Mouse (Mus musculus): ENCODE data around the gene Gabpa. TPM values are rescaled to one million over a fixed set of nuclear protein-coding genes. Genes with fewer than 3 reads are reported as not detected.

Gene Gabpa
- polyA plus RNA-seq, 1 experiment: 4.9 TPM

DNA sequence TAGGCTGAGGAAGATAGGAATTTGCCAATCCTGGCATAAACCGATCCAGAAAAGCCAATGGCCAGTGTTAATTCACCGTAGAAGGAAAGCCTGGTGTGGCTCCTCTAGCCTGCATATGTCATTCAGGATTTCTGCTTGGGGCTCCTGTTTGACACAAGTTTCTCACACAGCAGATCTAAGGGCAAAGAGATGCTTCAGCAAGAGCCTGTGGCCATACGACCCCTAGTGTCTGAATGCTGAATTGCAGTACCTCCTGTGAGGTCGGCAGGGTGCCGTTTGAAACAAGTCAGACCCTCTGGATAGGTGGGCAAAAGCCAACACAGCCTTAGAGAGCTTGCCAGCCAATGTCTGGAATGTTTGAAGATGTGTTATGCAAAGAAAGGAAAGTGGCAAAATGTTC lies 44.4 kb downstream of the Gabpa start:
- H3K27ac ChIP-seq (ENCODE audit: insufficient read depth, low read depth, low read length): no peak overlapping the region
- no peak overlapping the region for H3K4me3 ChIP-seq (ENCODE audit: low read depth, low read length)
- H3K36me3 ChIP-seq (ENCODE audit: control insufficient read depth, insufficient read depth, low read length): no peaks in the 10 kb centered on the region
- H3K27me3 ChIP-seq (ENCODE audit: control insufficient read depth, insufficient read depth, low read length): no peaks in the 10 kb centered on the region
- WGBS: 20% methylated on average over 5 of the region's 5 CpGs
- no peaks in the 10 kb centered on the region for H3K4me1 ChIP-seq (ENCODE audit: control insufficient read depth, insufficient read depth, insufficient read length, low read length)
- no peak for TF ChIP-seq POLR2A (IDR thresholded peaks at IDR 0.05; ENCODE audit: low read depth, low read length)
- peak; percentile 85; the same call in 1 of the 2 replicates for TF ChIP-seq CTCF (IDR thresholded peaks at IDR 0.05; ENCODE audit: extremely low read depth, insufficient read length, insufficient replicate concordance, low read depth, low read length)

DNA sequence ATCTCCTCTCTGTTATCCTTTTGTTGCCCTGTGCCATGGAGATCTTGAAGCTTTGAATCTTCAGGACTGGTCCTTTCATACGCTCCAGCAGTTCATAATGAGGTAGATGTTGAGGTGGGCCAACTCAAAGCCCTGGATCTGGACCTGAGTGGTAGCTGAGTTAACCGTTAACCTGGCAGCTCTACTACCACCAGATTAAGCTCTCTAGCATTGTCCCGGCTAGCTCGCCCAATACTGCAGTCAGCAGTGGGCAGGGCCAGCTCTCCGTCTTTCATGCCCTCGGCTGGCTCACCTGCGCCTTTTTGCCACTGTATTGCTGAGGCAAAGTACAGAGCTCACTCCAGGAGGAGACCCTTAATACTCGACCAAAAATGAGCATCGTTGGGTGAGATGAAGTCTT lies 46.4 kb downstream of the Gabpa start:
- H3K4me1 ChIP-seq (ENCODE audit: control insufficient read depth, insufficient read depth, insufficient read length, low read length): no peaks in the 10 kb centered on the region
- H3K27me3 ChIP-seq (ENCODE audit: control insufficient read depth, insufficient read depth, low read length): no peaks in the 10 kb centered on the region
- no peak for TF ChIP-seq CTCF (IDR thresholded peaks at IDR 0.05; ENCODE audit: extremely low read depth, insufficient read length, insufficient replicate concordance, low read depth, low read length)
- TF ChIP-seq POLR2A (IDR thresholded peaks at IDR 0.05; ENCODE audit: low read depth, low read length): no peak
- H3K36me3 ChIP-seq (ENCODE audit: control insufficient read depth, insufficient read depth, low read length): no peaks in the 10 kb centered on the region
- H3K27ac ChIP-seq (ENCODE audit: insufficient read depth, low read depth, low read length): no peak overlapping the region
- WGBS: 65% methylated on average over 9 of the region's 9 CpGs
- no peak overlapping the region for H3K4me3 ChIP-seq (ENCODE audit: low read depth, low read length)

DNA sequence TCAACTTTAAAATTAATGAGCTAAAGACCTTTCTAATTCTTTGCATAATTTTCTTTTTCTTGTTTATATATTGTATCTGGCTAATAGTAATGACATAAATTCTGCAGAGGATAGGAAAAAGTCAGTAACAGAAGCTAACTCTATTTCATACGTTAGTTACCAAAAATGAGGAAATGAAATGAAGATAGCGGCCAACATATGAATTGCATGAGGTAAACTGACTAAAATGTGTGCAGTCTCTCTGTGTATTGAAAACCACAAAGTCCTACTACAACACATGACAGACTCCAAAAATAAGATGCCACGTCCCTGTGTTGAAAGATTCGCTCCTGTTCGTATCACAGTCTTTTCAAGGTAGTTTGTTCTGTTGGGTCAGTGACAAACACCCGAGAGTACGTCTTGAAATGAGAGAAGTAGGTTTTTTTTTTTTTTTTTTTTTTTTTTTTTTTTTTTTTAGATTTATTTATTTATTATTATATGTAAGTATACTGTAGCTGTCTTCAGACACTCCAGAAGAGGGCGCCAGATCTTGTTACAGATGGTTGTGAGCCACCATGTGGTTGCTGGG lies 47.1 kb downstream of the Gabpa start:
- no peak overlapping the region for H3K27ac ChIP-seq (ENCODE audit: insufficient read depth, low read depth, low read length)
- H3K36me3 ChIP-seq (ENCODE audit: control insufficient read depth, insufficient read depth, low read length): no peaks in the 10 kb centered on the region
- TF ChIP-seq CTCF (IDR thresholded peaks at IDR 0.05; ENCODE audit: extremely low read depth, insufficient read length, insufficient replicate concordance, low read depth, low read length) (no peak), POLR2A (IDR thresholded peaks at IDR 0.05; ENCODE audit: low read depth, low read length) (no peak)
- no peaks in the 10 kb centered on the region for H3K4me1 ChIP-seq (ENCODE audit: control insufficient read depth, insufficient read depth, insufficient read length, low read length)
- WGBS: 79% methylated on average over 8 of the region's 8 CpGs
- H3K4me3 ChIP-seq (ENCODE audit: low read depth, low read length): no peak overlapping the region
- H3K27me3 ChIP-seq (ENCODE audit: control insufficient read depth, insufficient read depth, low read length): no peaks in the 10 kb centered on the region

DNA sequence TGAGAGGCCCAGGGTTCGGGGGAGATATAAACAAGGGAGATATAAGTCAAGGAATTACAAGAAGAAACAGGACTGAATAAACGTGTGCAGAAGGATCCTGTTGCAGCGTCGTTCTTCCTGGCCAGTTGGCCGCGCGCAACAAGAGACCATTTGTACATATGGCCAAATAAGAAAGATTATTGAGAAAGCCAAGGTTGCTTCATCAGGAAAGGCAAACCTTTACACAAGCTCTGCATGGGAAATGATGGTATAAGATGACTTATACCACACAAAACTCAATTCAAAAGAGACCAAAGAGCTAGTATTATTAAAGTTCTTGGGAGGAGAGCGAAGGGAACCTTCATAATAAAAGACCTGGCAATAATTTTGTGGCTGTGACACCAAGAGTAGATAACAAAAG lies 49.8 kb downstream of the Gabpa start:
- no peak overlapping the region for H3K4me3 ChIP-seq (ENCODE audit: low read depth, low read length)
- H3K36me3 ChIP-seq (ENCODE audit: control insufficient read depth, insufficient read depth, low read length): no peaks in the 10 kb centered on the region
- TF ChIP-seq CTCF (IDR thresholded peaks at IDR 0.05; ENCODE audit: extremely low read depth, insufficient read length, insufficient replicate concordance, low read depth, low read length) (no peak), POLR2A (IDR thresholded peaks at IDR 0.05; ENCODE audit: low read depth, low read length) (no peak)
- no peaks in the 10 kb centered on the region for H3K4me1 ChIP-seq (ENCODE audit: control insufficient read depth, insufficient read depth, insufficient read length, low read length)
- H3K27me3 ChIP-seq (ENCODE audit: control insufficient read depth, insufficient read depth, low read length): no peaks in the 10 kb centered on the region
- no peak overlapping the region for H3K27ac ChIP-seq (ENCODE audit: insufficient read depth, low read depth, low read length)
- WGBS: 81% methylated on average over 8 of the region's 8 CpGs

DNA sequence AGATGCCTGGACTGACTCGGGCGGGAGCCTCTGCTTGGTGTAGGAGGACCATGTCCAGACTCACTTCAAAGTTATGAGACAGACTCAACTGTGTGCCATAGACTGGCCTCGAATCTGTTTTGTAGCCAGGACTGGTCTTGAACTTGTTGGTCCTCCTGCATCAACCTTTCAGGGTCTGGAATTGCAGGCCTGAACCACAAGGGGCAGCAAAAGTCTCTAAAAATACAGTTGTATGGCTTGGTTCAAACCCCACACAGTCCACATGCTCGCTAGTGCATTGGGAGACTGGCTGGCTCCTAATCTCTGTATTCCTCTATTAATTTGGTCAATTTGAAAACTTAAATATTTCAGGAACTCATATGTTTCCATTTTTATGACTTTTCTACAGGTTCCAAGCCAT lies 68.3 kb downstream of the Gabpa start:
- Histone ChIP-seq H3K36me3 (ENCODE audit: control insufficient read depth, insufficient read depth, low read length) (no peaks in the 10 kb centered on the region), H3K4me3 (ENCODE audit: low read depth, low read length) (no peak overlapping the region), H3K27me3 (ENCODE audit: control insufficient read depth, insufficient read depth, low read length) (no peaks in the 10 kb centered on the region), H3K27ac (ENCODE audit: insufficient read depth, low read depth, low read length) (no peak overlapping the region), H3K4me1 (ENCODE audit: control insufficient read depth, insufficient read depth, insufficient read length, low read length) (no peaks in the 10 kb centered on the region)
- 85% methylated on average over 4 of the region's 4 CpGs for WGBS
- no peak for TF ChIP-seq POLR2A (IDR thresholded peaks at IDR 0.05; ENCODE audit: low read depth, low read length)
- TF ChIP-seq CTCF (IDR thresholded peaks at IDR 0.05; ENCODE audit: extremely low read depth, insufficient read length, insufficient replicate concordance, low read depth, low read length): no peak

DNA sequence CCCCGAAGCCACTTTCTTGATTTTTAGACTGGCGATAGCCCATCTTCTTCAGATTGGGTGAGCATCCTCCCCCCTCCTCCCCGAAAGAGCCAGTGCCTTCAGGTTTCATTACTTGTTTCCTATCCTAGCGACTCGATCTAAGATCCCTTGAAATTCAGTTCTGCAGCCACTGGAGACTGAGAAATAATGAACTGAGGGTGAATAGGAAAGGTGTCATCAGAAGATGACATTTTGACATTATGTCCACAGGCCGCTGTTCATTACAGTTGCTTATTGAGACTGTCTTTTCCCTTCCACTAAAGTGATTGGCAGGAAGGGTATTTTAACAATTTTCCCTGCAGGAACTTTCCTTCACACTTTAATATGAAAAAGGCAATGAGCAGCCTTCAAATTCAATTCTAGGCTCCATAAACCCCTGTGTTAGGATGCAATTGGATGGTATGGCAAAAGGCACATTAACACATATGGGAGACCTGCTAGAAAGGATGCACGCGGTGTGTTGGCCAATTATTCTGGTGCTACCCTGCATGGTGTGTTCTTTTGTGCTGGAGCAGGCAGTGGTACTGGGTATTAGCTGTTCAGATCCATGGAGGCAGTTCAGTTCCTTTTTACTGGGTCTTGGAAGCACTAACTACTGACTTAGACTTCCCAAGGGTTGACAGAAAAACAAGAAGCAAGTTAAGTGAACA lies 76.9 kb downstream of the Gabpa start:
- TF ChIP-seq POLR2A (IDR thresholded peaks at IDR 0.05; ENCODE audit: low read depth, low read length) (no peak), CTCF (IDR thresholded peaks at IDR 0.05; ENCODE audit: extremely low read depth, insufficient read length, insufficient replicate concordance, low read depth, low read length) (no peak)
- WGBS: 93% methylated on average over 8 of the region's 8 CpGs
- no peak overlapping the region for H3K27ac ChIP-seq (ENCODE audit: insufficient read depth, low read depth, low read length)
- no peaks in the 10 kb centered on the region for H3K27me3 ChIP-seq (ENCODE audit: control insufficient read depth, insufficient read depth, low read length)
- H3K36me3 ChIP-seq (ENCODE audit: control insufficient read depth, insufficient read depth, low read length): no peaks in the 10 kb centered on the region
- no peak overlapping the region for H3K4me3 ChIP-seq (ENCODE audit: low read depth, low read length)
- H3K4me1 ChIP-seq (ENCODE audit: control insufficient read depth, insufficient read depth, insufficient read length, low read length): no peaks in the 10 kb centered on the region

Other genes with a start within 250 kb of the Gabpa start
- 1.1 and 3.4 TPM in 2 replicates for gene Mrpl39, start 99.2 kb upstream of the Gabpa start, polyA plus RNA-seq (2012; rRNA removed)
- gene Jam2, start 60.8 kb upstream of the Gabpa start, polyA plus RNA-seq (2012; rRNA removed): 1.7 and 2.8 TPM in 2 replicates
- 90.0 and 123 TPM in 2 replicates for gene Atp5j, start 700 bp downstream of the Gabpa start, polyA plus RNA-seq (2012; rRNA removed)

Measured in small intestine, adult 2 months (tissue).